Mouse (Mus musculus): ENCODE results near the gene Uchl5.

GRCm38 (mm10) chr1:143838896-143839410 is 61.9 kb downstream of the Uchl5 start:
- TF ChIP-seq CTCF (IDR thresholded peaks at IDR 0.05; ENCODE audit: insufficient read depth, low read length): no peak
- no peak for TF ChIP-seq POLR2A (IDR thresholded peaks at IDR 0.05; ENCODE audit: borderline replicate concordance, extremely low read depth, low read depth, low read length)

All from lung, adult 2 months (tissue).